Mouse (Mus musculus) embryonic fibroblast, embryonic 13.5 days (primary cell): ENCODE results near the gene Mip.

Experiments
- CTCF ChIP-seq: IDR thresholded peaks from 2 replicates; pipeline ENCODE4 v1.5.1; 2011; ENCODE audit warnings: mild to moderate bottlenecking, control low read depth, low read length, moderate library complexity, borderline replicate concordance; ENCODE audit not compliant: insufficient read depth
- POLR2A ChIP-seq: IDR thresholded peaks from 2 replicates; pipeline ENCODE4 v1.6.1; 2011; ENCODE audit warnings: low read depth, mild to moderate bottlenecking, control low read depth, low read length, moderate library complexity

- no peak for TF ChIP-seq CTCF
- TF ChIP-seq POLR2A = no peak
These were observed at the start of gene Mip for GRCm38 (mm10) chr10:128225538-128225937.
